Mouse (Mus musculus) limb, embryonic 13.5 days (tissue): ENCODE results near the gene Qrich2. TPM values are rescaled to one million over a fixed set of nuclear protein-coding genes. Genes with fewer than 3 reads are reported as not detected.

Experiments
- ATAC-seq: fragments of 200-750 bp; cut with Nextera tagmentation; 2 replicates; pipeline ENCODE4 v1.8.0; 2017; ENCODE audit warnings: low read depth, moderate number of reproducible peaks, moderate TSS enrichment; ENCODE audit not compliant: low FRiP score
- H3K27ac ChIP-seq: fragments of 300-500 bp; sonication (generic); 2 replicates; pipeline ENCODE4 v1.5.1; 2015; ENCODE audit warnings: inconsistent platforms, mild to moderate bottlenecking, moderate library complexity
- H3K27me3 ChIP-seq: fragments of 300-500 bp; sonication (generic); 2 replicates; pipeline ENCODE4 v1.6.1; 2015; ENCODE audit warnings: mild to moderate bottlenecking, inconsistent platforms
- H3K36me3 ChIP-seq: fragments of 300-500 bp; sonication (generic); 2 replicates; pipeline ENCODE4 v1.6.1; 2015; ENCODE audit warnings: inconsistent platforms, mild to moderate bottlenecking, moderate library complexity
- H3K4me1 ChIP-seq: fragments of 300-500 bp; sonication (generic); 2 replicates; pipeline ENCODE4 v1.6.1; 2015; ENCODE audit warnings: inconsistent platforms
- H3K4me2 ChIP-seq: fragments of 300-500 bp; sonication (generic); replicated peaks from 2 replicates; pipeline ENCODE4 v1.6.1; 2015; ENCODE audit warnings: inconsistent platforms, mild to moderate bottlenecking, moderate library complexity
- H3K4me3 ChIP-seq: fragments of 300-500 bp; sonication (generic); 2 replicates; pipeline ENCODE4 v1.5.1; 2015; ENCODE audit warnings: moderate library complexity, mild to moderate bottlenecking, inconsistent platforms
- H3K9ac ChIP-seq: fragments of 300-500 bp; sonication (generic); 2 replicates; pipeline ENCODE4 v1.6.1; 2015; ENCODE audit warnings: mild to moderate bottlenecking, inconsistent platforms
- H3K9me3 ChIP-seq: fragments of 300-500 bp; sonication (generic); 2 replicates; pipeline ENCODE4 v1.6.1; 2016; ENCODE audit warnings: inconsistent platforms
- WGBS: fragments of 180-500 bp; shearing (Covaris S2); methylation state at CpG from one replicate; pipeline ENCODE4 v1.1.7; 2015; 5-methylcytosine and 5-hydroxymethylcytosine counted together
- polyA plus RNA-seq: library from polyadenylated mRNA; unstranded; fragments of >200 nt; fragmentation: Nextera tagmentation; extraction: Ambion mirVana; gene quantifications from 2 replicates; pipeline ENCODE4 v1.2.1, GENCODE M21; 2015

Qrich2 gene
- polyA plus RNA-seq, 1 experiment from 2014 or later: 0.24 TPM

DNA sequence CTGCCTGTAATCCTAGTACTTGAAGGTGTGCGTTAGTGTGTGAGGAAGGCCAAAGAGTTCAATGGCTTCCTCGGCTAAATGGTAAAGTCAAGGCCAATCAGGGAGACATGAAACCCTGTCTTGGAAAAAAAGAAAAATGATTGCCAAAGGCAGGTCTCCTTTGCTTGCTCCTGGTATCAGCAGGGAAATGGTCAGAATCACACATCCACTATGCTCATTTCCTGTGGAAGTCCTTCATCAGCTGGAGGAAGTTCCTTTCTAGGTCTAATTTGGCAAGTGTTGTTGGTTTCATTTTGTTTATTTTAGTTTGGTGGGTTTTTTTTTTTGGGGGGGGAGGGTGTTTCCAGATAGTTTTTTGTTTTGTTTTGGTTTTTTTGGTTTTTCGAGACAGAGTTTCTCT, 57.0 kb downstream of the Qrich2 start:
- ATAC-seq: no peak
- Histone ChIP-seq H3K27me3 (no peaks in the 10 kb centered on the region), H3K36me3 (peaks cover 18% of the 10 kb centered on the region), H3K4me1 (peaks cover 22% of the 10 kb centered on the region), H3K9ac (no peak overlapping the region), H3K27ac (no peak overlapping the region), H3K4me2 (no peak overlapping the region), H3K4me3 (no peak overlapping the region), H3K9me3 (no peaks in the 10 kb centered on the region)
- WGBS: 87% methylated on average over 3 of the region's 3 CpGs

DNA sequence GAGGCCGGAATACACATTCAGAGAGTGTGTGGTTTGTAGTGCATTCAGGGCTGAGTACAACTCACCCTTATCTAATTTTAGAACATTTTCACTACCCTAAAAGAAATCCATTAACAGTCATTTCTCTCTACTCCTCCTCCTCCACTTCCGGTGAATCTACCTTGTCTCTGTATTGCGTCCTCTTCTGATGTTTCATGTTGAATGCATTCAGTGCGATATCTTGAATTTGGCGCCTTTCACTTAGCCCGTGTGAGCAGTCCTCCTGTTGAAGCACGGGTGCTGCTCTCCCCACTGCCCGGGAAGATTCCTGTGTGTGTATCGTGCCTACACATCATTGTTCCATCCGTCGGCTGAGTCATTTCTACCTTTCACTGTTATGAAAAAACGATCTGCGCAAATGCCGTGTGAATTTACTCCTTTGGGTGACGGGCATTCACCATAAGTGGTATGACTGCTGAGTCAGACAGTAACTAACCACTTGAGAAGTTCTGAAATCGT, 59.8 kb downstream of the Qrich2 start:
- Histone ChIP-seq H3K4me2 (no peak overlapping the region), H3K27ac (no peak overlapping the region), H3K9me3 (no peaks in the 10 kb centered on the region), H3K27me3 (no peaks in the 10 kb centered on the region), H3K4me1 (peaks cover 8% of the 10 kb centered on the region), H3K36me3 (peaks cover 30% of the 10 kb centered on the region), H3K4me3 (no peak overlapping the region), H3K9ac (no peak overlapping the region)
- WGBS: 93% methylated on average over 16 of the region's 16 CpGs
- no peak for ATAC-seq

DNA sequence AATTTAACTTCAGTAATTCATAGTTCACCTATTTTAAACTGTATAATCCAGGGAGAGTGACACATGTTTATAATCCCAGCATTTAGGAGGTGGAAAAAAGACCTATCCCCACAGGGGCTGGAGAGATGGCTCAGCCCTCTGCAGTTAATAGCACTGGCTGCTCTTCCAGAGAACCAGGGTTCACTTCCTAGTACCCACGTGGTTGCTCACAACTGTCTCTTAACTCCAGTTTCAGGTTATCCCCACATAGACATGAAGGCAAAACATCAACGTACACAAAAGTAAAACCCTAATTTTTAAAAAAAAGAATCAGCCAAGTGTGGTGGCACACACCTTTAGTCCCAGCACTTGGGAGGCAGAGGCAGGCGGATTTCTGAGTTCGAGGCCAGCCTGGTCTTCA, 60.4 kb downstream of the Qrich2 start:
- no peaks in the 10 kb centered on the region for H3K27me3 ChIP-seq
- H3K4me2 ChIP-seq: no peak overlapping the region
- H3K4me1 ChIP-seq: 0 out of 2 replicates have a peak, but pooled peaks cover 1% of the 10 kb centered on the region
- H3K4me3 ChIP-seq: no peak overlapping the region
- no peaks in the 10 kb centered on the region for H3K9me3 ChIP-seq
- no peak overlapping the region for H3K9ac ChIP-seq
- ATAC-seq: no peak
- H3K36me3 ChIP-seq: peaks cover 30% of the 10 kb centered on the region
- no peak overlapping the region for H3K27ac ChIP-seq
- 83% methylated on average over 4 of the region's 4 CpGs for WGBS

DNA sequence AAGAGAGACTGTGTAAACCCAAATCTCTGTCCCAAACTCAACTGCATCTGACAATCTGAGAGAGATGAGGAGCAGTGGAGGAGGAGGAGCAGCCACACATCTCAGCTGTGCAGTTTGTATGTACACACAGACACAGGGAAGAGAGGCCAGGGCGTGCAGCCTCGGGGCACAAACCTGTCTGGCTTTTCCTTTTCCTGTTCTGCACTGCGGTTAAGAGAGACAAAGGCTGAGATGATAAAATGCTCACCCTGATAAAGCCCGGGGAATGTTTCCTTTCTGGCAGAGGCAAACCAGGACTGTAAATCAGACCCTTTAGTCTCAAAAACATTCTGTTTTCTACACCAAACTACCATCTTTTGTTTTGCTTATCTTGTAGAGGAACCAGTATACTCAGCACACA, 65.5 kb downstream of the Qrich2 start:
- Histone ChIP-seq H3K4me1 (0 out of 2 replicates have a peak, but pooled peaks cover 2% of the 10 kb centered on the region), H3K9me3 (no peaks in the 10 kb centered on the region), H3K4me3 (no peak overlapping the region), H3K4me2 (no peak overlapping the region), H3K27ac (no peak overlapping the region), H3K27me3 (no peaks in the 10 kb centered on the region), H3K36me3 (peaks cover 27% of the 10 kb centered on the region), H3K9ac (no peak overlapping the region)
- WGBS: 64% methylated on average over 4 of the region's 4 CpGs
- no peak for ATAC-seq

DNA sequence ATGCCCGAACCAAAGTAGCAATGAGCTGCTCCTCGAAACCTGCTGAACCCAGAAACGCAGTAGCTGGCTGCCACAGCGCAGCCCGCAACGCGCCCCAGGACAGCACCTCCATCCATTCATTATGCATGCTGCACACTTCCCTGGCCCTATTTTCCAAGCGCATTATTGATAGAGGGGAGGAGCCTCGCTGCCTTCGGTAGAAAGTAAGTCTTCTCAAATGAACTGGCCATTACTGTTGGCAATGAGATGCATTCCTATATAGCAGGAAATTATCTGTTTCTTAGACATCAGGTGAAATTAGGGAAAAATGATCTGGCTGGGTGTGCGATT, 67.7 kb downstream of the Qrich2 start:
- H3K4me2 ChIP-seq: no peak overlapping the region
- H3K27ac ChIP-seq: no peak overlapping the region
- ATAC-seq: no peak
- 0 out of 2 replicates have a peak, but pooled peaks cover 2% of the 10 kb centered on the region for H3K4me1 ChIP-seq
- no peaks in the 10 kb centered on the region for H3K27me3 ChIP-seq
- 86% methylated on average over 11 of the region's 11 CpGs for WGBS
- no peaks in the 10 kb centered on the region for H3K9me3 ChIP-seq
- no peak overlapping the region for H3K9ac ChIP-seq
- H3K36me3 ChIP-seq: peaks cover 17% of the 10 kb centered on the region
- no peak overlapping the region for H3K4me3 ChIP-seq

DNA sequence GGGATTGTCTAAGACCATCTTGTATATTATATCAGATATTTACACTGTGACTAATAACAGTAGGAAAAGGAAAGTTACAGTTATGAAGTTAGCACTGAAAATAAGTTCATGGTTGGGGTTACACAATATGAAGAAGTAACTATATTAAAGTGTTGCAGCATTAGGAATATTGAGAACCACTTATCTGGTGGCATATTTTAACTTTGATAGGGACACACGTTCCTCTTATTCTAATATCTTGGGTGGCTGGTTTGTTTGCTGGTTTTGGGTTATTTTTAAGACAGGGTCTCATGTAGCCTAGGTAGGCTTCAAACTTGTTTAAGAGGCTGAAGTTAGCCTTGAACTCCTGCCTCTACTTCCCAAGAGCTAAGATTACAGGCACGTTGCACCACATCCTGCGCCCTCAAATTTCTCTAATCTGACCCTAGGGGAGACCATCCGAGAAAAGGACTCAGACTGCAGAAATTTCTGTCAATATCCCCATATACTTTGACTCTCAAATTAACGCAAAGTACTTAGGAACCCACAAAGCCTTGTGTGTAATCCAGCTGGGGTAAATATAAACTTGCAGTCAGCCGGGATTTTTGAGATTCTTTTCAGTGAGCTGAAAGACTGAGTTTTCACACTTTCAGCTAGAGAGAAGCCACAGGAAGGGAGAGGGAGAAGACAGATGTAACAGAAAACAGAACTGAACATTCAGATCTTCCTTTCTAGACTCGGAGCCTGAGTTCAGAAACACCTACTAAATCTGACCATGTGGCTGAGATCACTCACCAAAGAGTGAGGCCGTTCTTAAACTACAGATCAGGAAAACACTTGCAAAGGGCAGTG, 68.3 kb downstream of the Qrich2 start:
- no peak overlapping the region for H3K9ac ChIP-seq
- ATAC-seq: no peak
- H3K36me3 ChIP-seq: peaks cover 13% of the 10 kb centered on the region
- no peaks in the 10 kb centered on the region for H3K27me3 ChIP-seq
- no peak overlapping the region for H3K27ac ChIP-seq
- H3K9me3 ChIP-seq: no peaks in the 10 kb centered on the region
- H3K4me2 ChIP-seq: no peak overlapping the region
- H3K4me1 ChIP-seq: 0 out of 2 replicates have a peak, but pooled peaks cover 2% of the 10 kb centered on the region
- H3K4me3 ChIP-seq: no peak overlapping the region
- 73% methylated on average over 8 of the region's 8 CpGs for WGBS

DNA sequence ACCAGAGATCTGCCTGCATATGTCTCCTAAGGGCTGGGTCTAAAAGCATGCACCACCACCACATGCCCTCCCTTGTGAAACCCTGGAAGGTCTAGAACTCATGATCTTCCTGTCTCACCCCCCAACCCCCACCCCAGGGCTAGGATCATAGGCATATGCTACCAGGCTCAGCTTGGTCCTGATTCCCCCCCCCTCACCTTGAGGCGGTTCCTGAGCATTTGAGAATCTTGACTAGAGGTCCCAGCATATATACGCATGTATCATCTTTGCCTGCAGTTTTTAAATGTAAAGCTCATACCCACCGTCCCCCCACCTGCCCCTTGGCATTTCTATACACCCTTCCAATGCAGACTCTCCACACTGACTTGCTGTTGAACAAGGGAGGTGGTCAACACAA, 69.1 kb downstream of the Qrich2 start:
- no peak overlapping the region for H3K4me2 ChIP-seq
- H3K4me3 ChIP-seq: no peak overlapping the region
- H3K9me3 ChIP-seq: no peaks in the 10 kb centered on the region
- 0 out of 2 replicates have a peak, but pooled peaks cover 2% of the 10 kb centered on the region for H3K4me1 ChIP-seq
- peaks cover 13% of the 10 kb centered on the region for H3K36me3 ChIP-seq
- H3K27ac ChIP-seq: no peak overlapping the region
- no peak overlapping the region for H3K9ac ChIP-seq
- WGBS: 97% methylated on average over 3 of the region's 3 CpGs
- H3K27me3 ChIP-seq: no peaks in the 10 kb centered on the region
- no peak for ATAC-seq

DNA sequence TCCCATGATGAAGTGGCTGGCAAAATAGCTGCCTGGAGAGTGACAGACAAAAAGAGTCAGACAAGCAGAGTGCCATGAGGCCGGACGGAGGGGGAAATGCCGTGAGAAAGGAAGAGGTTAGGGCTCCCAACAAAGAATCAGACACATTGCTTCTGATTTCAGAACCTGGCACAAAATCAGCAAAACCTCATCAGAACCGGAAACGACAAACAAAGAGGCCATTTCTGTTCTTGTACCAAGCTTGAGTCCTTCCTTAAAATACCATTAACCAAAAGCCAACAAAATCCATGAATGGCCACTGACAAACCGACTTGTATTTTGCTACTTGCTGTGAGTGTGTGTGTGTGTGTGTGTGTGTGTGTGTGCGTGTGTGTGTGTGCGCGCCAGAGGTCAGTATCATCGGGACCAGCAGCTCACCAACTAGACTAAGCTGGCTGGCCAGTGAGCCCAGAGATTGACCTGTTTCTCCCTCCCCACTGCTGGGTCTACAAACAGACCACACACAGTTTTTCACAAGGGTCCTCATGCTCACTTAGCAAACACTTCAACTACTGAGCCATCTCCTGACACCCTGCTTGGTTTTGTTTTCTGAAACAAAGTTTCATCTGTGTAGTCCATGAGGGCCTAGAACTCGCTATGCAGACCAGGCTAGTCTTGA, 69.6 kb downstream of the Qrich2 start:
- Histone ChIP-seq H3K4me3 (no peak overlapping the region), H3K9me3 (no peaks in the 10 kb centered on the region), H3K4me1 (0 out of 2 replicates have a peak, but pooled peaks cover 2% of the 10 kb centered on the region), H3K27me3 (no peaks in the 10 kb centered on the region), H3K4me2 (no peak overlapping the region), H3K36me3 (peaks cover 13% of the 10 kb centered on the region), H3K27ac (no peak overlapping the region), H3K9ac (no peak overlapping the region)
- ATAC-seq: no peak
- WGBS: 93% methylated on average over 11 of the region's 11 CpGs

DNA sequence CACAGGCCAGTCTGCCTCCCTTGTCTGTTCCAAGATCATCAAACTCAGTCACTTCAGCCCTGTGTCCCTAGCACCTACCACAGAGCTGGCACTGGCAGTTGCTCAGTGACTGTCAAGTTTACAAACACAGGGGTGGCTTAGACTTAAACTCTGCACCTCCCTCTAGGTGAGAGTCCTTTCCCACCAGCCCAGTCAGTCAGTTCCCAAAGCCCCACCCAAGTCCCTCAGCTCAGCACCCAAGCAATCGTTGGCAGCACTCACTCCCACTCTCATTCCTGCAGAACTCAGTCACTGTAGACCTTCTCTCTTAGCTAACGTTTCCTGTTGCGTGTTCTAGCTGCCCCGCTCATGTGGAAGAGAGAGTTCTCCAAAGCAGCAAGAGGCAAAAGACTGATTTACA, 71.3 kb downstream of the Qrich2 start:
- Histone ChIP-seq H3K4me1 (0 out of 2 replicates have a peak, but pooled peaks cover 2% of the 10 kb centered on the region), H3K9ac (peak overlapping the region; percentile 39; the same call in 1 of the 2 replicates), H3K4me3 (no peak overlapping the region), H3K27me3 (no peaks in the 10 kb centered on the region), H3K36me3 (peaks cover 13% of the 10 kb centered on the region), H3K4me2 (no peak overlapping the region), H3K9me3 (no peaks in the 10 kb centered on the region), H3K27ac (no peak overlapping the region)
- 85% methylated on average over 4 of the region's 4 CpGs for WGBS
- ATAC-seq: no peak

Other genes starting within 250 kb of the Qrich2 start
- 3.3 and 4.0 TPM in 2 replicates for gene Evpl, start 228.2 kb downstream of the Qrich2 start, polyA plus RNA-seq
- 109 and 110 TPM in 2 replicates for gene Srp68, start 192.0 kb downstream of the Qrich2 start, polyA plus RNA-seq
- gene Galr2, start 185.3 kb downstream of the Qrich2 start, polyA plus RNA-seq: 0.18 and 0.27 TPM in 2 replicates
- 76.5 and 80.2 TPM in 2 replicates for gene Exoc7, start 159.0 kb downstream of the Qrich2 start, polyA plus RNA-seq
- gene Foxj1, start 130.8 kb downstream of the Qrich2 start, polyA plus RNA-seq: 0.25 and 0.37 TPM in 2 replicates
- 18.6 and 18.7 TPM in 2 replicates for gene Rnf157, start 53.2 kb downstream of the Qrich2 start, polyA plus RNA-seq
- gene Ubald2, start 32.1 kb downstream of the Qrich2 start, polyA plus RNA-seq: 28.2 and 30.2 TPM in 2 replicates
- 189 and 199 TPM in 2 replicates for gene Prpsap1, start 28.0 kb upstream of the Qrich2 start, polyA plus RNA-seq
- 2.3 and 2.9 TPM in 2 replicates for gene Sphk1, start 64.7 kb upstream of the Qrich2 start, polyA plus RNA-seq
- gene Ube2o, start 115.2 kb upstream of the Qrich2 start, polyA plus RNA-seq: 10.3 and 12.1 TPM in 2 replicates
- not detected in 2 replicates for gene Aanat, start 120.2 kb upstream of the Qrich2 start, polyA plus RNA-seq
- gene Rhbdf2, start 160.8 kb upstream of the Qrich2 start, polyA plus RNA-seq: 4.0 and 5.1 TPM in 2 replicates
- 0.56 and 0.83 TPM in 2 replicates for gene Prcd, start 187.3 kb upstream of the Qrich2 start, polyA plus RNA-seq
- 6.0 and 7.2 TPM in 2 replicates for gene Cygb, start 188.1 kb upstream of the Qrich2 start, polyA plus RNA-seq